Mouse (Mus musculus) CD4-positive, CD25-positive, alpha-beta regulatory T cell, adult 4 months (primary cell): Measurements from ENCODE around the gene Gm21973. TPM values are rescaled to one million over a fixed set of nuclear protein-coding genes. Genes with fewer than 3 reads are reported as not detected.

Source experiments
- ATAC-seq: one replicate; pipeline ENCODE4 v1.8.0; 2017
- polyA plus RNA-seq, 2 experiments: library from polyadenylated mRNA; unstranded; fragments of 100-300 nt; shearing (Covaris generic); gene quantifications; one replicate each; pipeline ENCODE4 v1.2.1; 2017

Gm21973 gene
- polyA plus RNA-seq, 2 experiments from 2014 or later, result not detected

DNA sequence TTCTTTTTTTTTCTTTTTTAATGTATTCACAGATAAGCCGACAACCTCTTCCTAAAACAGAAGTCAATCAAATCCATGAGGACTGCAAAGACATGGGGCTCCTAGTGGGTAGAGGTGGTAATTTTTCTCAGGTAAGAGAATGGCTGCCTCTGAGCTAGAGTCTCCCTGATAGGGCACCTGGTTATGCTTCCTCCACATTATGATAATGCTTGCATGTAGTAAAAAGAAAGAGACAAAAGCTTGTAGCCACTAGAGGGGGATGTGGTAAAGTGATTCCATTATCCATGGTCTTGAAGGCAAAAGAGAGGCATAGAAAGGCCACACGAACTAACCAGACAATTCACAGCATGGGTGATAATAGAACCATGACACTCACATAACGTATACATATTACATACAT, 75.2 kb downstream of the Gm21973 start:
- no peak for ATAC-seq

DNA sequence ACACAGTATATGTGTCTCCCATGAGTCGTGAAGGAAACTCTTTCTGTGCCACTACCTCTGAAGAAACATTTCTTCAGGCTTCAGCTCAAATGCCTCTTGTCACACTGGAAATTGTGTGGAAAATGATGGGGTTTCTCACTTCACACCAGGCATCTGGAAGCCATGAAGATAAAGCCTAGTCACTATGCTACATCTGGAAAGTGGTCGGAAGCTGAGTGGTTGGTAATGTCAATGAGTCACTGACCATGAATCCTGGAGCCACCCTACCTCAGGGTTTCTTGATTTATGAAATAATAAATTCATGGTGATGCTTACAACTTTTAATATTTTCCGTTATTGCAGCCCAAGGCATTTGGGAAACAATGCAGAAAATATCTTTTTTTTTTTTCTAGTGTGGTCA, 84.7 kb downstream of the Gm21973 start:
- no peak for ATAC-seq

DNA sequence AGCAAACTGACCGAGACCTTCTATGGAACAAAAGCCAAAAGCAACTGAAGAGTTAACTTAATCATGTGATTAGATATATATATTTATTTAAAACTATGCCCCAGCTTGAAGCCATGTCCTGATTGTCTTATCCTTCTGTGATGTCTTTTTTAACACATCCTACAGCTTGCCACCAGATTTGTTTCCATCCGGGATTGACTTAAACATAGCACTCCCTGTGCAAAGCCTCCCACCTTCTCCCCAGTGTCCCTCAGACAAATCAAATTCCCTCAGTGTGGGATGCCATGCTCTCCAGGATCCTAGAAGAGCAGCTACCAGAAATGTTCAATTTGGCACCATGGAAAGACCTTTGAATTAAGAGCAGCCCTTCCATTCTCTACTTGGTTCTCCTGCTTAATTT, 85.7 kb downstream of the Gm21973 start:
- no peak for ATAC-seq

DNA sequence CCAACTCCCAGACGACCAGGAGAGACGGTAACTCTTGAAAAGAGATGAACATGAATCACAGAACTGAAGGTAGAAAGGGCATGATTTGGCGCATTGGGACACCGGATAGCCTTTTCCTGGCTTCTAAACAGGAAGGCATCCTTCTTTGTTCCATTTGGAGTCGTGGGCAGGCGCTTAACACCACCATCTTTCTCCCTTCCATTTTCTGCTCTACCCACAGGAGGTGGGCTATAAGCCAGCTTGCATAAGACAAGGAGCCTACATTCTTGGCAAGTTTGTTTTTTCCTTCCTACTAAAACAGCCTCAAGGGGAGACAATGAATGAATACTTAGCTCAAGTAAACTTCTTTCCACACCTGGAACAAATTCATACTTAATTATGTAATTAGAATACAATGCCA, 88.5 kb downstream of the Gm21973 start:
- ATAC-seq, result no peak

DNA sequence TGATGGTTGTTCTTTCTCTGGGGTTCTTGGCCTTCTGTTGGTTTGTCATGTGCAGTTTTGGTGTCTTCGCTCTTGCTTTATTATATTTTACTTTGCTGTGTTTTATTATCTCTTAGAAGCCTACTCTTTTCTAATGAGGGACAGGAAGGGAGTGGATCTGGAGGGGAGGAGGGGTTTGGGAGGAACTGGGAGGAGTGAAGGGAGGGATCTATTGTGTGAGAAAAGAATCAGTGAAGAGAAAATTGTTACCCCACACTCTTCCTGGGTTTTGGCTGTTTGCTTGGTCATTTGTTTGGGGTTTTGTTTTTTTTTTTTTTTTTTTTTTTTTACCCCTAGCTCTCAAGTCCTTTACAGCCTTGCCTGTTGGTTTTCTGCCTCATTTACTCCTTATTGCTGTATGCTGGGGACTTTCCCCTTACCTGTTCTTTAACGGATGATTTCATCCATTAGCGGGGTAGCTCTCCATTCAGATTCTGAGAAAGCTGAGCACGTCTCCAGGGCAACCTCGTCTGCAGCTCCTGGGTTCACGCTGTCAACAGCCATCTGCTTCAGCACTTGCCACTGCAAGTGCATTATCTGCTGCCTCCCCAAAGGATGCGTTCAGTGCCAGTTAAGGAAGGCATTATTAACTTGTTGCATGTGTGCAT, 96.1 kb downstream of the Gm21973 start:
- no peak for ATAC-seq

DNA sequence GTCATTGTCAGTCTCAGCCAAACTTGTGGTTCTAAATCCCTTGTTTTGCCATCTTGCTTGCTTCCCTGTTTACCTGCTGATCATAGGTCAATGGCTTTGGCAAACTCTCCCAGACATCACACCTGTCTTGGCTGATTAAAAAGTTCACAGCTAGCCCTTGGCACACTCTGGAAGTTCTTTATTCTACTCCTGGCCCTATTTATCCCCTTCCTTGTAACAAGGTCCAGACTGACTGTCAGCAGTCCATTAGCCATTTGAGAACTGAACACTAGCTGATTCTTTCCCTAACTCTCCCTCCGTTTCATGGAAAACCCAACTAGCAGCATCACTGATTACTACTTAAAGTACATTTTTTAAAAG, 96.6 kb downstream of the Gm21973 start:
- no peak for ATAC-seq

Other genes with a start within 250 kb of the Gm21973 start
- under 1 TPM; 0.10 to 0.38 TPM for gene Prlr, start 148.1 kb upstream of the Gm21973 start, polyA plus RNA-seq
- not detected for gene Agxt2, start 33.2 kb downstream of the Gm21973 start, polyA plus RNA-seq
- gene Dnajc21, start 145.1 kb downstream of the Gm21973 start, polyA plus RNA-seq, result 10 to 100 TPM; 10.8 to 16.9 TPM
- gene Brix1, start 160.6 kb downstream of the Gm21973 start, polyA plus RNA-seq, result 100 to 1,000 TPM; 126 to 135 TPM
- gene Rad1, start 160.6 kb downstream of the Gm21973 start, polyA plus RNA-seq, result 10 to 100 TPM; 23.5 to 34.6 TPM
- gene Ttc23l, start 233.3 kb downstream of the Gm21973 start, polyA plus RNA-seq, result not detected